Mouse (Mus musculus): ENCODE measurements around the gene Immp1l. TPM values are rescaled to one million over a fixed set of nuclear protein-coding genes. Genes with fewer than 3 reads are reported as not detected.

The Immp1l gene
- total RNA-seq (2021), result 10 to 100 TPM; 76.1 to 81.6 TPM
- long read RNA-seq, experiment 1, transcript Immp1l-201 (7 exons, 955 nt), result major isoform, 99 of 108 reads
- long read RNA-seq, experiment 1, partial matches to known transcripts, result 0 of 108 reads
- long read RNA-seq, experiment 1, other reads (novel, unspliced or antisense), result 9 of 108 reads
- long read RNA-seq, experiment 2, transcript Immp1l-201 (7 exons, 955 nt), result major isoform, 106 of 120 reads
- long read RNA-seq, experiment 2, partial matches to known transcripts, result 1 of 120 reads
- long read RNA-seq, experiment 2, other reads (novel, unspliced or antisense), result 13 of 120 reads

DNA sequence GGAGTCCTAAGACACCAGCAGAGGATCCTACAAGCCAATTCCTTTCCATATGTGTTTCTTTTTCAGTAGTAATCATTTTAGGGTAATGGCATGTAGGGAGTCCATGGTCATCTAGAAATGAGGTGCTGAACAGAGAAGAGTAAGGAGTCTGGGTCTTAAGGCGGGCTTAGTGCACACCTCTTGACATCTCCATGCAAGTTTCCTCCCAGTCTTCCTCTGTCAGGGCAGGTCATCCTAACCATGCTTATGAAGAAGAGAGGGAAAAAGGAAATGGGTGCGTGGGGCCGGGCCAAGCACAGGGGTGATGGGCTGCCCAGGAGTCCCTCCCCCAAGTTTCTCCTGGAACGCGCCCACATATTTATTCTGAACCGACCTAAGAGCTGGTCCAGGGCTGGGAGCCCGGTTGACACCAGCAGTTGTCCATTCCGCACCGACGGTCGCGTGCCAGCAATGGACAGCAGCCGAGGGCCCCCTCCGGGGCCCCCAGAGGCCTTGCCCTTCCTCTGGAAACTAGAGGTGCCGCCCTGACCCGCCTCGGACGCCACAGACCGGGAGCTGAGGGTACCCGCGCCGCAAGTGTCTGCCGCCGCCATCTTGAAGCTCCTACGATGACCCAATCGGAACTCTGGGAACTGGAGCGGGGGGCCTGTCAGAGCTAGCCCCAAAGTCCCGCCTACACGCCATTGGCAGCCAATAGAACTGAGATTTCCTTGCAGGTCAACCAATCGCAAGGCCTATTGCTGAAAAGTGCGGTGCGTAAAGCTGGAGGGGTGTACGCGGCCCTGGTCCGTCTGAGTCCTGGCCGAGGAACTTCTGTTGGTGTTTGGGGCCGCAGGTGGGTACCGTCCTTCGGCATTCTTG is at the start of gene Immp1l, which contains the start of gene Elp4:
Gene Immp1l (plus strand): TSS at position 743 of the 861 bp plus-strand sequence.
Gene Elp4 (minus strand): TSS at position 669 of the 861 bp plus-strand sequence.
- intact Hi-C loops (cut with DNase I), result loop anchor here (10.0 kb wide), 1 partner anchor 219 kb away; no protein-coding TSS in a partner anchor
- H3K27ac ChIP-seq, result peak within 1 kb of the TSS; percentile 95

DNA sequence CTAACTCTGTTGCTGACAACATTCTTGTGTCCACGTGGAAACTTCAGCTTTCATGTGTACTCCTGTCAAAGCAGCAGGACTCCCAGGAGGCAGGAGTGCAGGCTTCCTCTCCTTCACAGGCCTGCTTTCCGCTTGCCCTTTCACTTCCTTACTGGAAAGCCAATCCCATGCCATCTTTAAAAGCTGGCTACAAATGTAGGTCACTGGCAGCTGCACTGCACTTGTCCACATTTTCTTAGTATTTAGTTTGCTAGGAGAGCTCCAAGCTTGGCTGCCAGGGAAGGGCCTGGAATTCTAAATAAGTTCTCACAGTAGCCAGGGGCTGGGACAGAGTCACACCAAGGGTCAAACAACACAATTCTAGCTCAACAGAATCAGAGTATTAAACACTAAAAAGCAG is 49.7 kb upstream of the Immp1l start:
- Histone ChIP-seq H3K4me3 (no peak overlapping the region), H3K27ac (peak overlapping the region; percentile 53)
- peak; percentile 65 for DNase-seq
- TF ChIP-seq CTCF (IDR thresholded peaks at IDR 0.05), result no peak
- intact Hi-C loops (cut with DNase I), result no loop called here

More for the DNA sequence above, at the start of gene Immp1l, which contains the start of gene Elp4:
- peak within 1 kb of the TSS; percentile 87 for H3K4me3 ChIP-seq
- TF ChIP-seq CTCF (IDR thresholded peaks at IDR 0.05), result no peak
- DNase-seq, result peak; percentile 97

DNA sequence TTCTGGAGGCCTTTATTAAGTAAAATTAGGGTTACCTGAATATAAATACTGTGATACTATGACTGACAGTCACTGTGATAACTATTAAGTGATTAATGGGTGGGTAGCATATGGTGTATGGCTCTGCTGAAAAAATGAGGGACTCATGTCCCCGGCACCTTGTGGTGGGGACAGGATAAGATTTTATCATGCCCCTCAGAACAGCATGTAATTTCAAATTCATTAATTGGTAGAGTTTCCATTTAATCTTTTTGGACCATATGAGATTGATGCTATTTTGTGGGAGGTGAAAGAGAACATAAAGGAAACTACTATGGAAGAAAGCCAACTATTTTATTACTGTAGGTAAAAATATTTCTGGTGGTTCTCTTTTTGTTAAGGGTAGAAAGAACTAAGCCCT is 31.0 kb upstream of the Immp1l start:
- Histone ChIP-seq H3K27ac (no peak overlapping the region), H3K4me3 (no peak overlapping the region)
- no peak for DNase-seq
- intact Hi-C loops (cut with DNase I), result no loop called here
- no peak for TF ChIP-seq CTCF (IDR thresholded peaks at IDR 0.05)

DNA sequence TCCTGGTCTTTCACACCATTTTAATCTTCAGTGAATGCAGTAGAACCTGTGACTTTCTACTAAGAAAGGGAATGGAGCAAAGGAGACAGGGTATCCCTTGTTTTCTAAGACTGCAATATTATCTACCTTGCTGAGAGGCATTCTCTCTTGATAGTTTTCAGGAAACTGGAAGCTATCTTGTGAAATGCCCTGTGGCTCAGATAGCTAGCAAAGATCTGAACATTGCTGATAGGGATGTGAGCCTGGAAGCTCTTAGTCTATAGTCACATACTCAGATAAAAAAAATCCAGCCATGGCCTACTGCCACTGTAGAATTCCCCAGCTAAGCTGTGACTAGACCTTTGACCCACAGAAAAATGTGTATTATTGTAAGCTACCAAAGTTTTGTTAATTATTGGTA is 13.6 kb upstream of the Immp1l start:
- no peak overlapping the region for H3K4me3 ChIP-seq
- intact Hi-C loops (cut with DNase I), result no loop called here
- H3K27ac ChIP-seq, result no peak overlapping the region
- DNase-seq, result no peak
- no peak for TF ChIP-seq CTCF (IDR thresholded peaks at IDR 0.05)

DNA sequence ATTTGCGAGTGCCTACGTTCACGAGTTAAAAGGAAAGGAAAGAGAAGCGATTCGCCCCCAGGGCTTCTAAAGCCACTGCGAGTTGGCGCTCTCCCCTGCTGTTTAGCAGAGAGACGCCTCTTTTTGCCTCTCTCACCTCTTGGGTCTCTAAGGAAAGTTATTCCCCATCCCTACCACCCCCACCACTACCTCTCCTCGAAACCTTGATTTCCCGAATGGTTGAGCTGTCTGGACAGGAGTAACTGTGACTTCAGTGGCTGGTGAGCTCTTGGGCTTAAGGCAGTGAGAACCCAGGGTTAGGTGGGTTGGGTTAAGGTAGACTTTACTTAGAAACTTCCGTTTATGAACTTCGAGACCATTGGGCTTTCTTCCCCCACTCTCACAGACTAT is 314 bp downstream of the Immp1l start:
- peak overlapping the region; percentile 87 for H3K4me3 ChIP-seq
- TF ChIP-seq CTCF (IDR thresholded peaks at IDR 0.05), result no peak
- intact Hi-C loops (cut with DNase I), result loop anchor here (5.0 to 10.0 kb wide), 2 partner anchors 98 to 220 kb away; partner anchors contain the start of gene Dnajc24
- DNase-seq, result no peak
- H3K27ac ChIP-seq, result peak overlapping the region; percentile 95

DNA sequence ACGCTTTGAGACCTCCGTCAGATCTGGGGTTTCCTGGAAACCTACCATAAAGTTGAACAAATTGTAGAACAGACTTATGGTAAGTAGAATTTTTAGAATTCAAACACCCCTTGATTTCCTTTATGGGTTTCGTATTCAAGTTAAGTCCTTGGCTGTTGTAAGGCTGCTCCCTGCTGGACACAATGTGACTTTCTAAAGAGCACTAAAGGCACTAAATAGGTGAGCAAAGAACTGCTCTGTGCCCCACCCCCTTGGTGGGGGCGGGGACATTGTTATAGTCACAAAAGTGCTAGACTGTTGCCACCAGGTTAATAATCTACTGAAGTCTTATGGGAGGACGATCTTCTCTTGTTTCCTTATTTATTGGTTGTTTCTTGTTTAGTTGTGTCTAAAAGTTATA is 3.9 kb downstream of the Immp1l start:
- DNase-seq, result no peak
- Histone ChIP-seq H3K27ac (no peak overlapping the region), H3K4me3 (no peak overlapping the region)
- TF ChIP-seq CTCF (IDR thresholded peaks at IDR 0.05), result peak; percentile 37
- intact Hi-C loops (cut with DNase I), result loop anchor here (5.0 to 10.0 kb wide), 2 partner anchors 94 to 224 kb away; partner anchors contain the start of gene Dnajc24

DNA sequence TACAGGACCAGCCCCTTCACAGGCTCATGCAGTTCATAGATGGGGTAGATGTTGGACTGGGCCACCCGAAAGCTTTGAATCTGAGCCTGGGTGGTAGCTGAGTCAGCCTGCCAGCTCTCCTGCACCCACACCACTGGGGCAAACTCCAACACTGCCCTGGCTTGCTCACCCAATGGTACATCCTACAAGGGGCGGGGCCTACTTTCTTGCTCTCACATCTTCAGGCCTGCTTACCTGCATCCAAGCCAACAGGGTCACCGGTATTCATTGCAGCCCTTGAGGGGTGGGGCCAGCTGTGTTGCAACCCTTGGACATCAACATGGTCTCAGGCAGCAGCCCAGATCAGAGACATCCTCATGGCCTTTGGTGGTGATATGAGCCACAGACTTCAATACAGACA is 6.2 kb downstream of the Immp1l start:
- intact Hi-C loops (cut with DNase I), result no loop called here
- peak; percentile 35 for DNase-seq
- Histone ChIP-seq H3K4me3 (no peak overlapping the region), H3K27ac (no peak overlapping the region)
- no peak for TF ChIP-seq CTCF (IDR thresholded peaks at IDR 0.05)

DNA sequence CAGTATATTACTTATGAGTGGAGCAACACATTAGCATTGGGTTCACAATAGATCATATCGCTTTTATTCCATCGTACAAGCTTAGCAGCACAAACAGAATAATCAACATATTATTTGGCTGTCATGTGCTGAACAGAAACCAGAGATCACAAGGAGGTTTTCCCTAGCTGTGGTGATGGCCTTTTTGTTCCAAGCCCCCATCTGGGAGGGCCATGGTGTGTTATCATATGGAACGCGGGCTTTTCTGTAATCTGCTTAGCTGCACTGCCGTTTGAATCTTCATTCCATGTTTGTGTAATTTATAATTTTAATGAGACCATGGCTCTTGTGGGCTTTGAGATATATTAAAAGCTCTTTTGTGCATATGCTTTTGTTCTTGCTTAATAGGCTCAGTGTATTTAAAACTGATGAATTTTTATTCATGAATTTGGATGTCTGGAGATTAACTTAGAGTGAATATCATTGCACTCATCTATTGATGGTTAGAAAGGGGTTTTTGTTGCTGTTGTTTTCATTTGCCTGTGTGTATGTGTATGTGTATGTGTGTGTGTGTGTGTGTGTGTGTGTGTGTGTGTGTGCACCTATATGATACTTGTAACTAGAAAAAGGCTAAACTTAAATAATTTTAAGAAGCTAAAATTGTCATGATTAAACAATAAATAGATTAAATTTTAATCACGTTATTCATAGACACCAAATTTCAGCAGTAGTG is 9.4 kb downstream of the Immp1l start:
- Histone ChIP-seq H3K4me3 (no peak overlapping the region), H3K27ac (no peak overlapping the region)
- DNase-seq, result no peak
- TF ChIP-seq CTCF (IDR thresholded peaks at IDR 0.05), result no peak
- intact Hi-C loops (cut with DNase I), result no loop called here

DNA sequence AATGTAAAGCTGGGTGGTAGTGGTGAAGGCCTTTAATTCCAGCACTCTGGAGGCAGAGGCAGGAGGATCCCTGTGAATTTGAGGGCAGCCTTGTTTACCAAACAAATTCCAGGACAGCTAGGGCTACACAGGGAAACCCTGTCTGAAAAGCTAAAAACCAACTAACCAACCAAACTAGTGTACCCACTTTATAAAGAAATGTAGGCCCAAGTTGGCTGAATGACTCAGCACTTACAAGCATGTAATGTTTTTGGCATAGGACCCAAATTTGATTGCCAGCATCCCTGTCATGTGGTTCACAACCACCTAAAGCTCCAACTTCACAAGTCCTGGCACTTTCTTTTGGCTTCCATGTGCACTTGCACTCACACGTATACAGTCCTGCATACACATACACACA is 12.2 kb downstream of the Immp1l start:
- DNase-seq, result no peak
- Histone ChIP-seq H3K4me3 (no peak overlapping the region), H3K27ac (no peak overlapping the region)
- TF ChIP-seq CTCF (IDR thresholded peaks at IDR 0.05), result no peak
- intact Hi-C loops (cut with DNase I), result no loop called here

DNA sequence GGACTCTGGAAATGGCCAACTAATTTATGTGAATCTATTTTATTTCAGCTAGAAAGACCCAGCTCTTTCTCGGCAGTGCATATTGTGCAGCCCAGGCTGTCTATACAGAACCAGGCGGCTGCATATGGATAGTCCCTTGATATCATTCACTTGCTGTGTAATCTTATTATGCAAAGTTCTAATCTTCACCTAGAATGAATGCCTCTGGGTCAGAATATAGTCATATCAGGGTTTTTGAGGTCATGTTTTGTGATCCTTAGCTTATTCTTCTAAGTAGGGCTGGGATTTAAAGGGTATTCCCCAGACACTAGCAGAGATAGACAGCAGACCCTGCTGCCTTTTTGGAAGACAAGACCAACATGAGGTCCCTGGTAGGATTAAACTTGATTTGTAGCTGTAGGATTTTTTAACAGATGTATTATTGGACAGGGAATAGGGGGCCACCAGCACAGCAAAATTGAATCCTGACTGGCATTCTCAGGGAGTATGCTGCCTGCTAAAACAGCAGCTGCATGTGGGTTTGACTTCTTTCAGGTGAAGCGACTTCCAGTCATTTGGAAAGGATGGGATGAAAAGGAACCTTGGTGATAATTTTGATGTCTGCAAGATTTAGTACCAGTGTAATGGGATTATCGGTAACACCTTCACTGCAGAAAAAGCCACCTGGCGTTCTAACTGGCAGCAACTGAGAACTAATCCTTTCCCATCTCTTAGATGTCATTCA is 13.3 kb downstream of the Immp1l start:
- intact Hi-C loops (cut with DNase I), result no loop called here
- DNase-seq, result no peak
- no peak overlapping the region for H3K27ac ChIP-seq
- TF ChIP-seq CTCF (IDR thresholded peaks at IDR 0.05), result no peak
- no peak overlapping the region for H3K4me3 ChIP-seq

DNA sequence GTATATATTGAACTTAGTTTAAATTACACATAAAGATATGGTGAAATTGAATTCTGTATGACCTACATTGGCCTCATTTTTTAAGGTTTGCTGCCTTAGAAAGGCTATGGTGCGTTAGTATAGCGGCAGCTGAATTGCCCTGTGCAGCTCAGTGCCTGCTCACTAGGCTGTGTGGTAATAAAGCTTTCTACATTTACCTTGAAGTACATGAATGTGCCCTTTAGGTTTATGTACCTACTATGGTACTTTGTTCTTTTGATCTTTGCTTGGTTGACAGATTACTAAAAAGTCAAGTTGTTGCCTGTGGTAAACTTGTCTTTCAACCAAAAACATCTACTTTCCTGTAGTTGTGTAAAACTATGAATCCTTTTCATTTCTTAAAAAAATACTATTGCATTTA is 45.7 kb downstream of the Immp1l start:
- Histone ChIP-seq H3K4me3 (no peak overlapping the region), H3K27ac (no peak overlapping the region)
- intact Hi-C loops (cut with DNase I), result no loop called here
- DNase-seq, result no peak
- no peak for TF ChIP-seq CTCF (IDR thresholded peaks at IDR 0.05)

DNA sequence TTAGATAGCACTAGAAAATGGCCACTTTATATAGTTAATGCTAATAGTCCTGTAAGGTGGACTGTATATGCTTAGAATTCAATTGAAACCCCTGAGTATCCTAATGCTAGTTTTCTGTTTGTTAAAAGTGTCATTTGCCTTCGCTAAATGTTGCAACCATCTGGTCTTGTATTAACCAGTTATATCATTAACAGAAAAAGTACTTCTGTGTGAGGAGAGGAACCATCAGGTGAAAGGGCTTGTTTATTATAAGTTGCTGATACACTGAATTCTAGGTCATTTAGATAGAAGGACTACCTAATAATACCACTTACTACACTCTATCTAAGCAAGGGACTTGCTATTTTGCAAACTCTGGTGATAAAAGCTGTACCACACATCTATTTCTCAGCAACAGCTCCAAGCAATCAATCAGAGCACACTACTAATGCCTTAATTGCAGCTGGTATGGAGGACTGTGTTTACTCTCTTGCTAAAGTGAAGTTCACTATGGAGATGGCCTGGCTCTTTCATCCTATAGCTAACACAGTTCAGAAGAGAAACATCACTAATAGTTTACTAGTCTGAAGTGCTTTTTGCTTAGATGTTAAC is 47.0 kb downstream of the Immp1l start:
- H3K4me3 ChIP-seq, result no peak overlapping the region
- H3K27ac ChIP-seq, result no peak overlapping the region
- no peak for TF ChIP-seq CTCF (IDR thresholded peaks at IDR 0.05)
- intact Hi-C loops (cut with DNase I), result no loop called here
- DNase-seq, result no peak
